Mouse (Mus musculus) spleen, adult 18-20 months (tissue): ENCODE results near the gene Tgfbr2.
A peak's percentile ranks its signal among the peaks of the same experiment; 100 is the strongest.

Experiments used
- DNase-seq, 2 experiments: peaks; one replicate each; pipeline ENCODE4 v3.0.0; 2022; ENCODE audit warnings: mixed read lengths in 2 of 2

Tgfbr2 gene

DNA sequence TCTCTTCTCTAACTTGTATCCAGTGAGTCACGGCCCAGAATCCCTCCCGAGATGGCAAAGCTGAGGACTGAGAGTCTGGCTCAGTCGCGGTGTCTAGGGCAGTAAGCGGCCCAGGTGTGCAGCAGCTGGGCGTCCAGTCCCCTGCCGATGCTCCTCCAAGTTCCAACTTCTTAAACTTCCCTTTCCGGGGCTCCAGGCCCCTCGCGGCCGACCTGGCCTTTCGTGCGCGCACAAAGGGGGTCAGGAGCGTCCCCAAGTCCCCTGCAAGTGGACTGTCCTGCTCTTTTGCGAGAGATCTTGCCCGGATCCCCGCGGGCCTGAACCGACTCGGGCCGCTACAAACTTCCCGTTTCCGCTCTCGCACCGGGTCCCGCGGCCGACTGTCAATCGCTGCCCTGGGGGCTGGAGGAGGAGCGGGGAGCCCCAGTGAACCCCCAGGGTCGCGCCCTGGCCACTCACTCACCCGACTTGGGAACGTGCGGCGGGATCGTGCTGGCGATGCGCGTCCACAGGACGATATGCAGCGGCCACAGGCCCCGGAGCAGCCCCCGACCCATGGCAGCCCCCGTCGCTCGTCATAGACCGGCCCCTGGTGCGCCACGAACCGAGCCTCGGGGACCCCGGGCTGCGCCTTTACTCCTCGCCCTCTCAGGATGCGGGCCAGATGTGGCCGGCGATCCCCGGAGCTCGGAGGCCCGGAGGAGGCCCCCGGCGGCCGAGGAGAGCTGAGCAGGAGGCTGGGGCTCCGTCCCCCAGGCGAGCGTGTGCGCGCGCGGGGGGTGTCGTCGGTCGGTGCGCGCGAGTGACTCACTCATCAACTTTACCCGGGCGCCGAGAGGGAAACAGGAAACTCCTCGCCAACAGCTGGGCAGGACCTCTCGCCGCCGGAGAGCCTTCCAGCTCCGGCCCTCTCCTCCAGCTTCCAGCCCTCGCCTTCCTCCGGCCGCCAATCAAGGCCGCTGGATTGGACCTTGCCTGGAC is at the start of gene Tgfbr2:
TSS of gene Tgfbr2 (minus strand) at position 880 of the 981 bp plus-strand sequence.
- peak; percentile 86 to 87 for DNase-seq

- no peak for DNase-seq
Measured at GRCm38 (mm10) chr9:116223368-116223767, 48.2 kb upstream of the Tgfbr2 start.

- DNase-seq: no peak
Measured at GRCm38 (mm10) chr9:116222643-116223042, 47.5 kb upstream of the Tgfbr2 start.

DNA sequence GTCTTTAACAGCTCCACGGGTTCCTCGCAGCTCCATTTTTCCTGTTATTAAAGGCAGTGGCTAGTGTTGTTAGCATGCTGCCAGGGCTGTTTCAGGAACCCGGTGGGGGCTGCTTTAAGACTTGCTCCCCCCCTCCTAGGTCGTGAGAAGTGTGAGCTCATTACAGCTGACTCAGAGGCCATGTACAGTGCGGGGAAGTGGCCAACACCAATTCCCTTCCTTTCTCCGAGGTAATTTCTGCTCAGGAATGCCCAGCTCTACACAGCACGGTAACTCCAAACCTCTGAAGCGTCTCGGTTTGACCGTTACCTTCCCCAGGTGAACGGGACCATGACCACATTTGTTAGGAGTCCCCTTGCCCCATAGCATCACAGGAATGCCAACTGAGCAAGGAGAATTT is 46.8 kb upstream of the Tgfbr2 start:
- DNase-seq: no peak

- DNase-seq: no peak
Measured at GRCm38 (mm10) chr9:116221565-116221964, 46.4 kb upstream of the Tgfbr2 start.

GRCm38 (mm10) chr9:116220616-116221015 is 45.5 kb upstream of the Tgfbr2 start:
- DNase-seq: no peak

DNA sequence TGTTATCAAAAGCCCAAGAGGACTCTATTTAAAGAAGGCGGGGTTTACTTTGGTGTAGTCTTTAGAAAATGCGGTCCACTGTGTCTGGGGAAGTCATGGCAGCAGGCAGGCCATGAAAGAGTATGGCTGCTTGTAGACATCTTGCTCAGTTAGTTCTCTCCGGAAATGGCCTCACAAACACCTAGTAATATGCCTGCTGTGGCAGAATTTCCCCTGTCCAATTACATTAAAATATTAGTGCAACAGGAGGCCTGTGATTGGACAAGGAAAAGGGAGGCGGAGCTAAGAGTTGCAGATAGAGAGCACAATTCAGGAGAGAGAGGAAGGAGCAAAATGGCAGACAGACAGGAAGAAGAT is 45.0 kb upstream of the Tgfbr2 start:
- DNase-seq: no peak

DNA sequence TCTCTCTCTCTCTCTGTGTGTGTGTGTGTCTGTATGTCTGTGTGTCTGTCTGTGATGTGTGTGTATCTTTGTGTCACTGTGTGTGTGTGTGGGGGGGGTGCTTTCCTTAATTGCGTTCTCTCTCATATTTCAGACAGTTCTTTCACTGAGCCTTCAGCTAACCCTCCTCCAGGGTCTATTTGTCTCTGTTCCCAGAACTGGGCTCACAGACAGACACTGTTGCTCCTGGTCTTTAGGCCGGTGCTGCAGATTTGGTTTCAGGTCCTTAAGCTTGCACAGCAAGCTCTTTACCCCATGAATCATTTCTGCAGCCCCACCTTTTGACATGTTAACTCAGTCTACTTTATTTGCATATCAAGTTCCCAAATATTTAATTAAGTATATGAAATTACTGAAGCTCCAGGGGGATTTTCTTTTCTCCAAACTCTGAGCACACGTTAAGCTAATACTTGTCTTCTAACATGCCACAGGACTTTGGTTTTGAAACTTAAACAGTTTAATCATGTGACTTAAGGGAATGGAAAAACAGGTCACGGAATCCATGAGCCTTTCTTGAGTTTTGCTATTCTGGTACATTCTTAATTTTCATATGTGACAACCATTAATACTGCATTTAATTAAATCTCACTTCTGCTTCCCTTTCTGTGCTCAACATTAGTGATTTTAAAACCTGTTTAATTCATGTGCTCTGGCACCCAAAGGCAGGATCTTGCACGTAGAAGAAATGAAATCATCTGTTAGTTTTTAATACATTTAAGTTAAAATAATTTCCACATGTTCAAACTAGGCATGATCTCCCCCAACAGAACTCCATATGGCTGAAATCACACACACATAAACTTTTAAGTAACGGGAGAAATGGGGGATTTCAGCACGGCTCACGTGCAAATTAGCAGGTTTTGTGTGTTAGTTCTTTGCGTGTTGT is 44.3 kb upstream of the Tgfbr2 start:
- no peak for DNase-seq

- peak; percentile 47 to 57 for DNase-seq
Measured at GRCm38 (mm10) chr9:116218780-116219179, 43.6 kb upstream of the Tgfbr2 start.

DNA sequence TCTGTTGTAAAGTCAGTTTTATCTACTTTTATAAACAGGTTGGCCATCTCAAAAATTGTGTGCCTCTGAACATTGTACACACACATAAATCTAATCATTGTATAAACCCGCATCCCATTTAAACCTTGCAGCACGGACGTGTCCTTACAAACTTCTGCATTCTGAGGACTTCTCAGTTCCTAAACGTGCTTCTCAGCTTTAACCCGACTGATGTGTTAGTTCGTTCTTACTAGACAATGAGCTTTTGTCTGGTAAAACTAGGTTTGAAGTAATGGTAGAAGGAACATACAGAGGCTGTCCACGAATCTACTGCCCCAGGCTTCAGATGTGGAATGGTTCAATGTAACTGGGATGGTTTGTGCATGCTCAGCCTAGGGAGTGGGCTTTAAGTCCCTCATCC is 41.9 kb upstream of the Tgfbr2 start:
- no peak for DNase-seq

GRCm38 (mm10) chr9:116216677-116217076 is 41.5 kb upstream of the Tgfbr2 start:
- peak; percentile 55 to 70 for DNase-seq

GRCm38 (mm10) chr9:116214296-116214695 is 39.1 kb upstream of the Tgfbr2 start:
- DNase-seq: no peak

DNA sequence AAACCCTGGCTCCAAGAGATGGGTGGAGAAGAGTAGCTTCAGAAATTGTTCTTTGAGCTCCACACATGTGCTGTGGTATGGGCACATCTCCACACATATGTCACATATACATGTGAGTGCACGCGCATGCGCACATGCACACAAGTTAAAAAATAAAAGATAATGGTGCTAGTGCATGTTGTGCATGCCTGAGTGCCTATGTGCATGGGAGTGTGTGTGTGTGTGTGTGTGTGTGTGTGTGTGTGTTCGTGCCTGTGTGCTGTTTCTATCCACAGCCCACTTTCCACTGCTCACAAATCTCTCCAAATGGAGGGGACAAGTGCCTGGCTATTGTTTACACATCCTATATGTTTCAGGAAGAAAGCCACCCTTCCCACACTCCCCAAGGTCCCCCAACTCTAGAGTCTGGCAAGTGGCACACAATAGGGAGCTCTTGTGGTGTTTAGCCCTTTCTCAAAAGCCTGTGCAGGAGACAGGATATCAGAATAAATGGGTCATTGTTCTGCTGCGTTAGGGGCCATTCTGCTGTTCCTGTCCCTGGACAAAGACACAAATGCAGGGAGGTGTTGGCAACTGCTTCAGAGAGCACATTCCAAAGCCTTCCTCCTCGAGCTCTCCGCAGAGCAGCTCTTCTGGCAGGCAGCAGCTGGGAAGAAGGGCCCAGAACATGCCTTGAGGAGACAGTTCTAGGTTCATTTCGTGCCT is 37.9 kb upstream of the Tgfbr2 start:
- no peak for DNase-seq

- DNase-seq: no peak
Measured at GRCm38 (mm10) chr9:116212069-116212468, 36.9 kb upstream of the Tgfbr2 start.

- DNase-seq: no peak
Measured at GRCm38 (mm10) chr9:116208169-116208904, 33.2 kb upstream of the Tgfbr2 start.

- DNase-seq: no peak
Measured at GRCm38 (mm10) chr9:116206901-116207300, 31.7 kb upstream of the Tgfbr2 start.

DNA sequence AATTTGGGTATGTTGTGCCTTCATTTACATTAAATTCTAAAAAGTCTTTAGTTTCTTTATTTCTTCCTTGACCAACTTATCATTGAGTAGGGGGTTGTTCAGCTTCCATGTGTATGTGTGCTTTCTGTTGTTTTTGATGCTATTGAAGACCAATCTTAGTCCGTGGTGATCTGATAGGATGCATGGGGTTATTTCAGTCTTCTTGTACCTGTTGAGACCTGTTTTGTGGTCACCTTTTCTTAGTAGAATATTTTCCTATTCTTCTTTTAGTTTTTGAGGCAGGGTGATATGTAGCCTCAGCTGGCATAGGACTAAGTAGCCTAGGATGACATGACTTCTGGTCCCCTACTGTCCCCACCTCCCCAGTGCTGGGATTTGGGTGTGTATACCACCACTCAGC is 28.5 kb upstream of the Tgfbr2 start:
- DNase-seq: no peak

DNA sequence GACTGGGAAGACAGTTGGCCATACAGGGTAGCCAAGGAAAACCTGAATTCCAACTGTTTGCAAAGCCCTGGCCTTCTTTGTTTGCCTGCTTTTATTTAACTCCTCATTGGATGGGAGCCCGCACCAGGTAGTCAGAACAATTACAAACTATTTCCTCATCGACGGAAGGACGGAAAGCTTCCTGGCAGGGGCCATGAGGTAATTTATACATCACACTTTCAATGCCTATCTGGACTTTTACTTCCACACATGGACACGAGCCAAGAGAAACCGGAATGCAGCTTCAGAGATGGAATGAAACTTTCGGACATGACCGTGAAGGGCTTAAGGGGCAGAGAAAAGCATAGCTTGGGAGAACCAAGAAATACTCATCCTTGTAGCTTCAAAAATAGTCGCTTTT is 24.0 kb upstream of the Tgfbr2 start:
- no peak for DNase-seq

DNA sequence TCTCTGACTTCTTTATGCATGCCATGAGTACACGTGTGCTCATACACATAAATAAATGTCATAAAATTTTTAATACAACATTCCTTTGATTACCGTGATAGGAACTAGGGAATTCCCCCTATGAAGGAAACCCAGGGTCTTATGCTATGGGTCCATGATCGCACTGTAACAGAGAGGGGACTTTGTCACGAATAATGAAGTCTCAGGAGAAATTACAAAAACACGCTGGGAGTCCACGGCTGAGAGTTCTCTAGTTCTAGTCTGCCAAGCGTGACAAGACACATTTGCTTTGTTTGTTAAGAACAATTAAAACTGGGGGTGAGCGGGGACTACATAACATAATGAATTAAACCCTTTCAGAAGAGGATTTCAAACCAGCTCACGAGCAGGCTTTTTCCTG is 23.3 kb upstream of the Tgfbr2 start:
- DNase-seq: no peak

GRCm38 (mm10) chr9:116197491-116198170 is 22.5 kb upstream of the Tgfbr2 start:
- no peak for DNase-seq

DNA sequence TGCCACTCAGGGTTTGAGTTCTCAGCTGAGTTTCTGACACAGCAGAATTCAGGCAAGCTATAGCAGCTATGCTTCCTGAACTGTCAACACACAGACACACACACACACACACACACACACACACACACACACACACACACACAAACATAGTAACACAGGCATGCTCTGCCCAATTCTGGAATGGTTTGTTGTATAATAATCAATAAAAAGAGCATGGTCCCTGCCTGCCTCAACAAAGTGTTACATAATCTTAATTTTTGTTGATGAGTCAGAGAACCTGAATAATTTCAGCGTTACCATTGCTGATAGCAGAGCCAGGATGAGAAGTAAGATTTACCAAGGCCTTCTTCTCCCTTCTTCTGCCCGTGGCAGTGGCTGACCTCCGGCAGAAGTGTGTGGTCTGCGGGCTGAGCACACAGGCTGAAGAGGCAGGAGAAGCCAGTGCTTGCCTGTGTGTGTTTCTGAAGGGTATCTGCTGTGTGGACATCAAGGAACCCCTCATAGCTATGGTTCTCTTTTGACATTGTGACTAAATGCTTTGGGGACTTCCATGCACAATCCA is 18.8 kb upstream of the Tgfbr2 start:
- no peak for DNase-seq
